Mouse (Mus musculus) ES-E14 (cell line): ENCODE data around the gene Frmpd4. TPM values are rescaled to one million over a fixed set of nuclear protein-coding genes. Genes with fewer than 3 reads are reported as not detected.

ENCODE experiments used
- DNase-seq: peaks from one replicate; pipeline ENCODE4 v3.0.0-alpha.2; 2013; ENCODE audit warnings: low read depth, low spot score
- H3K27ac ChIP-seq: 2 replicates; pipeline ENCODE4 v1.5.1; 2012; ENCODE audit warnings: low read depth, mild to moderate bottlenecking, low read length, moderate library complexity, mixed read lengths; ENCODE audit not compliant: poor library complexity, insufficient read depth, severe bottlenecking
- H3K36me3 ChIP-seq: 2 replicates; pipeline ENCODE4 v1.6.1; 2012; ENCODE audit warnings: mild to moderate bottlenecking, low read length, moderate library complexity, mixed read lengths; ENCODE audit not compliant: control insufficient read depth, poor library complexity, insufficient read depth, severe bottlenecking
- H3K4me1 ChIP-seq, 2 experiments: fragments of 150-350 bp in 1 of 2; sonication (generic) in 1 of 2; 2 replicates each; pipeline ENCODE4 v1.6.1; 2012; ENCODE audit warnings: low read length in 2 of 2, mild to moderate bottlenecking in 1 of 2, mixed read lengths in 1 of 2; ENCODE audit not compliant: control insufficient read depth in 2 of 2, insufficient read depth in 2 of 2, poor library complexity in 1 of 2
- H3K4me3 ChIP-seq, 2 experiments: fragments of 150-350 bp in 1 of 2; sonication (generic) in 1 of 2; 2 replicates each; pipeline ENCODE4 v1.5.1; 2012; ENCODE audit warnings: low read length in 2 of 2, low read depth in 1 of 2, mild to moderate bottlenecking in 1 of 2, mixed read lengths in 1 of 2; ENCODE audit not compliant: insufficient read depth in 1 of 2, poor library complexity in 1 of 2, severe bottlenecking in 1 of 2
- H3K9ac ChIP-seq: 2 replicates; pipeline ENCODE4 v1.6.1; 2012; ENCODE audit warnings: low read depth, mild to moderate bottlenecking, low read length, mixed read lengths; ENCODE audit not compliant: poor library complexity, insufficient read depth, severe bottlenecking
- H3K9me3 ChIP-seq: fragments of 150-350 bp; sonication (generic); 2 replicates; pipeline ENCODE4 v1.6.1; 2012; ENCODE audit warnings: low read depth, mild to moderate bottlenecking, low read length; ENCODE audit not compliant: control insufficient read depth, insufficient read depth
- CHD2 ChIP-seq: IDR thresholded peaks from 2 replicates; pipeline ENCODE4 v1.6.1; 2014; ENCODE audit warnings: mild to moderate bottlenecking, low read depth, low read length, inconsistent platforms
- HCFC1 ChIP-seq: IDR thresholded peaks from 2 replicates; pipeline ENCODE4 v1.6.1; 2012; ENCODE audit warnings: low read length, inconsistent platforms, borderline replicate concordance; ENCODE audit not compliant: insufficient read depth
- MAFK ChIP-seq: IDR thresholded peaks from 2 replicates; pipeline ENCODE4 v1.6.1; 2014; ENCODE audit warnings: mild to moderate bottlenecking, low read depth, low read length, inconsistent platforms; ENCODE audit not compliant: insufficient read depth
- ZC3H11A ChIP-seq: IDR thresholded peaks from 2 replicates; pipeline ENCODE4 v1.6.1; 2012; ENCODE audit warnings: low read depth, mild to moderate bottlenecking, inconsistent platforms, low read length, borderline replicate concordance
- ZNF384 ChIP-seq: IDR thresholded peaks from 2 replicates; pipeline ENCODE4 v1.6.1; 2012; ENCODE audit warnings: low read depth, low read length, inconsistent platforms
- in situ Hi-C, 2 experiments: fragments of 600-800 bp; cut with MboI; formaldehyde crosslinking; loops; one replicate each; pipeline ENCODE4 v1.15.1; 2025; ENCODE audit warnings: low sequenced_read_pairs in 2 of 2, inconsistent platforms in 1 of 2; ENCODE audit not compliant: unreplicated experiment in 2 of 2
- total RNA-seq: library from RNA; depleted of rRNA; stranded (reverse); fragments of 300-350 nt; gene quantifications from 2 replicates; pipeline ENCODE4 v1.2.3, GENCODE M21; 2012; rRNA removed

Gene Frmpd4
- total RNA-seq, result not detected in 2 replicates

DNA sequence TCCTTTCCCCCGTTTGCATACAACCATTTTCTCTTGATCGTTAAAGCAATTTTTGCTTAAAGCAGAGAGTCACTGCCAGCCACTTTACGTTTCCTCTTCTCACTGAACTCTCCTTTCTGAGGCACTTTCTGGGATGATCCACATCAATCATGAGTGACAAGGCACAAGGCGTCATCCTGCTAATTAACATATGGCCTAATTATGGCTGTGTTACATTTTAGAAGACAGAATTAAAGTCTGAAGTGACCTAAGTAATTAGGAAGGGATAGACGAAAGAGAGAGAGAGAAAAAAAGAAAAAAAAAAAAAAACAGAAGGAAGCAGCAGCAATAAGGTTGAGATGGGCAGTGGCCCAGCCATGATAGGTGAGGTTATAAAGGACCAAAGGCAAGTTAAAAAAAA, at the start of gene Frmpd4:
TSS of gene Frmpd4 (minus strand) at position 101 of the 400 bp plus-strand sequence.
- Histone ChIP-seq H3K9me3 (no peaks in the 10 kb centered on the region), H3K4me3 (no peak within 1 kb of the TSS), H3K27ac (no peak within 1 kb of the TSS), H3K36me3 (no peaks in the 10 kb centered on the region), H3K9ac (no peak within 1 kb of the TSS), H3K4me1 (no peaks in the 10 kb centered on the region)
- in situ Hi-C loops, result no loop called here
- no peak for DNase-seq
- TF ChIP-seq HCFC1, result no peak

DNA sequence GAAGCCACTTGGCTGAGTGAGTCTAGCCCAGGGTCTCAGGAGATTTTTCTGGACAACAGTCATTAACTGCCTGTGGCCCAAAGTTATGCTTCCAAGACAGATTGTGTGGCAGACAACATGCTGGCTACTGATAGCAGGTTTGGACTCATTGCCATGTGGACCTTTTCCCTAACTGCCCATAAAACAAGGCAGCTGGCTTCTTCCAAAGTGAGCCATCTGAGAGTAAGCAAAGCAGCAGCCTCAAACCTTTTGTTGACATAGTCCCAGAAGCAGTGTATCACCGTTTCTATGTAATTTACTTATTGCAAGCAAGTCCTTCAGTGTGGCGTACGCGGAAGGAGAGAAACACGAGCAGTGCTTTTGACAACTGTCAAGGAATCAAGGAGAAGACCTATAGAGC, 18.2 kb upstream of the Frmpd4 start:
- Histone ChIP-seq H3K4me1 (no peaks in the 10 kb centered on the region), H3K9me3 (no peaks in the 10 kb centered on the region), H3K9ac (no peak overlapping the region), H3K4me3 (no peak overlapping the region), H3K36me3 (no peaks in the 10 kb centered on the region), H3K27ac (no peak overlapping the region)
- no peak for TF ChIP-seq MAFK
- no peak for TF ChIP-seq ZC3H11A
- TF ChIP-seq ZNF384, result no peak
- no peak for TF ChIP-seq HCFC1
- TF ChIP-seq CHD2, result no peak
- in situ Hi-C loops, result no loop called here
- no peak for DNase-seq

DNA sequence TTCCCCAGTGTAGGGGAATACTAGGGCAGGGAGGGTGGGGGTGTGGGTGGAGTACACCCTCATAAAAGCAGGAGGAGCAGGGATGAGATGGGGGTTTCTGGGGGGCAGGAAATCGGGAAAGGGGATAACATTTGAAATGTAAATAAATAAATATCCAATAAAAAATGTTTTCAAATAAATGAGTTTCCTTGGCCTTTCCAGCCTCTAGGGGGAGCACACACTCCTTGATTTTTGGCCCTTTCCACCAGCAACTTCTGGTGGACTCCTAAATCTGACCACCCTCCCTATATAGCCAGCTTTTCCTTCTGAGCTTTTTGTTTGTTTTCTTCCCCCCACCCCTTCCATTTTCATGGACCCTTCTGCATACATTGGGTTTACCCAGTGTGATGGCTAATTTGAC, 7.3 kb upstream of the Frmpd4 start:
- Histone ChIP-seq H3K4me1 (no peaks in the 10 kb centered on the region), H3K27ac (no peak overlapping the region), H3K9me3 (no peaks in the 10 kb centered on the region), H3K9ac (no peak overlapping the region), H3K36me3 (no peaks in the 10 kb centered on the region), H3K4me3 (no peak overlapping the region)
- no peak for TF ChIP-seq CHD2
- TF ChIP-seq ZNF384, result no peak
- TF ChIP-seq ZC3H11A, result no peak
- TF ChIP-seq MAFK, result no peak
- TF ChIP-seq HCFC1, result no peak
- no peak for DNase-seq
- in situ Hi-C loops, result no loop called here

DNA sequence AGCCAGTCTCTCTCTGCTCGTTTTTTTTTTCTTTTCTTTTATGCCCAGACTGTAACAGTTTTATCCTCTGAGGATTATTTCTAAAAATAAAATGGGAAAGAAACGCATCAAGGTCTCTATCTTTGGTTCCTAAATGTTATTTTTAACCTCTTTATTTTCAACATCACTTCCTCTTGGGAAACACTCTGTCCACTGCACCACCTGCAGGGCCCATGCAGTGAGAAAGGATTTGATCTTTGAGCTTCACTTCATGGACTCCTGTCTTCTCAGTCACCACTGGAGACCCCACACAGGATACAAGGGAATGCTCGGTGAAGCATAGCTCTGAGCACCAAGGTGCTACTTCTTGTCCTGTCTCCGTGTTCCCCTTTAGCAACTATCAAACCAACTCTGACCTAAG, 5.2 kb downstream of the Frmpd4 start:
- Histone ChIP-seq H3K36me3 (no peaks in the 10 kb centered on the region), H3K4me1 (no peaks in the 10 kb centered on the region), H3K4me3 (no peak overlapping the region), H3K9me3 (no peaks in the 10 kb centered on the region), H3K9ac (no peak overlapping the region), H3K27ac (no peak overlapping the region)
- no peak for TF ChIP-seq MAFK
- TF ChIP-seq CHD2, result no peak
- TF ChIP-seq ZC3H11A, result no peak
- in situ Hi-C loops, result no loop called here
- no peak for DNase-seq

DNA sequence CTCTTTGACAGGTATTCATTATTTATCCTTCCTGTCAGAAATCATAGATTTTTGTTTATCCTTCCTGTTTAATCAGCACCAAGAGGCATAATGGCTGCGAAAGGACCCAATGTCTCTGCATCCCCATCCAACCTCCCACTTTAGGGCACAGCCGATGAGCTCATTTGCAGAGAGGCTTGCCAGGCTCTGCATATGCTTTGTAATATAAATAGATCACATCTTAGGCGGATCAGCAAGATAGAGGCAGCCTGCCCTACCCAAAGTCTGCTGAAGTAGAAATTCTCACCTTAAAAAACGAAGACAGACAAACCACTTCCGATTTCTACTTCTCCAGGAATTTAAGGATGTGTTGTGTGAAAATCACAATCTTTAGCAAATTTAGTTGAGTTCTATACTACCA, 7.8 kb downstream of the Frmpd4 start:
- Histone ChIP-seq H3K4me1 (no peaks in the 10 kb centered on the region), H3K27ac (no peak overlapping the region), H3K9me3 (no peaks in the 10 kb centered on the region), H3K9ac (no peak overlapping the region), H3K36me3 (no peaks in the 10 kb centered on the region), H3K4me3 (no peak overlapping the region)
- TF ChIP-seq CHD2, result no peak
- DNase-seq, result no peak
- in situ Hi-C loops, result no loop called here
